Mouse (Mus musculus): ENCODE measurements around the gene Mul1. TPM values are rescaled to one million over a fixed set of nuclear protein-coding genes. Genes with fewer than 3 reads are reported as not detected.

Mul1 gene
- polyA plus RNA-seq, 1 experiment: not detected

GRCm38 (mm10) chr4:138448872-138449615 lies 14.6 kb downstream of the Mul1 start:
- no peak for TF ChIP-seq CTCF (IDR thresholded peaks at IDR 0.05; ENCODE audit: insufficient read depth, low read depth, low read length)
- TF ChIP-seq POLR2A (IDR thresholded peaks at IDR 0.05; ENCODE audit: insufficient read depth, low read depth, low read length): no peak
- no peak overlapping the region for H3K4me3 ChIP-seq (ENCODE audit: insufficient read depth, low read depth, low read length)
- no peak overlapping the region for H3K27ac ChIP-seq (ENCODE audit: insufficient read depth, low read depth, low read length)
- WGBS: 75% methylated on average over 7 of the region's 7 CpGs
- peaks cover 40% of the 10 kb centered on the region for H3K4me1 ChIP-seq (ENCODE audit: control insufficient read depth, insufficient read depth, low read length)

- TF ChIP-seq POLR2A (IDR thresholded peaks at IDR 0.05; ENCODE audit: insufficient read depth, low read depth, low read length): no peak
- no peak for TF ChIP-seq CTCF (IDR thresholded peaks at IDR 0.05; ENCODE audit: insufficient read depth, low read depth, low read length)
- no peak overlapping the region for H3K27ac ChIP-seq (ENCODE audit: insufficient read depth, low read depth, low read length)
- peaks cover 37% of the 10 kb centered on the region for H3K4me1 ChIP-seq (ENCODE audit: control insufficient read depth, insufficient read depth, low read length)
- H3K4me3 ChIP-seq (ENCODE audit: insufficient read depth, low read depth, low read length): no peak overlapping the region
- 72% methylated on average over 12 of the region's 12 CpGs for WGBS
Measured at GRCm38 (mm10) chr4:138449636-138450314, 15.3 kb downstream of the Mul1 start.

GRCm38 (mm10) chr4:138452306-138453096 lies 18.0 kb downstream of the Mul1 start:
- 66% methylated on average over 15 of the region's 15 CpGs for WGBS
- no peak overlapping the region for H3K27ac ChIP-seq (ENCODE audit: insufficient read depth, low read depth, low read length)
- TF ChIP-seq CTCF (IDR thresholded peaks at IDR 0.05; ENCODE audit: insufficient read depth, low read depth, low read length) (no peak), POLR2A (IDR thresholded peaks at IDR 0.05; ENCODE audit: insufficient read depth, low read depth, low read length) (no peak)
- no peak overlapping the region for H3K4me3 ChIP-seq (ENCODE audit: insufficient read depth, low read depth, low read length)
- peaks cover 29% of the 10 kb centered on the region for H3K4me1 ChIP-seq (ENCODE audit: control insufficient read depth, insufficient read depth, low read length)

- H3K27ac ChIP-seq (ENCODE audit: insufficient read depth, low read depth, low read length): peak overlapping the region; percentile 77
- TF ChIP-seq CTCF (IDR thresholded peaks at IDR 0.05; ENCODE audit: insufficient read depth, low read depth, low read length) (no peak), POLR2A (IDR thresholded peaks at IDR 0.05; ENCODE audit: insufficient read depth, low read depth, low read length) (no peak)
Measured at GRCm38 (mm10) chr4:138453097-138453752, 18.8 kb downstream of the Mul1 start.

GRCm38 (mm10) chr4:138453753-138454570 lies 19.5 kb downstream of the Mul1 start, which contains the start of gene Camk2n1:
Gene Camk2n1, plus strand, starts transcription at chr4:138454314.
- Histone ChIP-seq H3K4me1 (ENCODE audit: control insufficient read depth, insufficient read depth, low read length) (peaks cover 25% of the 10 kb centered on the region), H3K27ac (ENCODE audit: insufficient read depth, low read depth, low read length) (peak within 1 kb of the TSS; percentile 98), H3K4me3 (ENCODE audit: insufficient read depth, low read depth, low read length) (peak within 1 kb of the TSS; percentile 99)
- under 1% methylated on average over 49 of the region's 64 CpGs for WGBS
- TF ChIP-seq POLR2A (IDR thresholded peaks at IDR 0.05; ENCODE audit: insufficient read depth, low read depth, low read length) (peak; percentile 32; the same call in 1 of the 2 replicates), CTCF (IDR thresholded peaks at IDR 0.05; ENCODE audit: insufficient read depth, low read depth, low read length) (no peak)

More at GRCm38 (mm10) chr4:138453097-138453752, 18.8 kb downstream of the Mul1 start:
- 27% methylated on average over 19 of the region's 19 CpGs for WGBS
- H3K4me1 ChIP-seq (ENCODE audit: control insufficient read depth, insufficient read depth, low read length): peaks cover 26% of the 10 kb centered on the region
- H3K4me3 ChIP-seq (ENCODE audit: insufficient read depth, low read depth, low read length): peak overlapping the region; percentile 99

- TF ChIP-seq POLR2A (IDR thresholded peaks at IDR 0.05; ENCODE audit: insufficient read depth, low read depth, low read length) (no peak; the same call in 1 of the 2 replicates), CTCF (IDR thresholded peaks at IDR 0.05; ENCODE audit: insufficient read depth, low read depth, low read length) (no peak)
- WGBS: 1% methylated on average over 76 of the region's 78 CpGs
- peaks cover 27% of the 10 kb centered on the region for H3K4me1 ChIP-seq (ENCODE audit: control insufficient read depth, insufficient read depth, low read length)
- peak overlapping the region; percentile 98 for H3K27ac ChIP-seq (ENCODE audit: insufficient read depth, low read depth, low read length)
- peak overlapping the region; percentile 99 for H3K4me3 ChIP-seq (ENCODE audit: insufficient read depth, low read depth, low read length)
Measured at GRCm38 (mm10) chr4:138454571-138455140, 20.2 kb downstream of the Mul1 start.

- Histone ChIP-seq H3K27ac (ENCODE audit: insufficient read depth, low read depth, low read length) (peak overlapping the region; percentile 98), H3K4me1 (ENCODE audit: control insufficient read depth, insufficient read depth, low read length) (peaks cover 29% of the 10 kb centered on the region), H3K4me3 (ENCODE audit: insufficient read depth, low read depth, low read length) (peak overlapping the region; percentile 99)
- under 1% methylated on average over 58 of the region's 58 CpGs for WGBS
- TF ChIP-seq POLR2A (IDR thresholded peaks at IDR 0.05; ENCODE audit: insufficient read depth, low read depth, low read length) (no peak), CTCF (IDR thresholded peaks at IDR 0.05; ENCODE audit: insufficient read depth, low read depth, low read length) (no peak)
Measured at GRCm38 (mm10) chr4:138455141-138455955, 20.9 kb downstream of the Mul1 start.

Measured in olfactory bulb, adult 2 months (tissue).